Mouse (Mus musculus) forebrain, postnatal 0 days (tissue): ENCODE results near the gene Tspan18. TPM values are rescaled to one million over a fixed set of nuclear protein-coding genes. Genes with fewer than 3 reads are reported as not detected.

ENCODE experiments used
- ATAC-seq: fragments of 200-750 bp; cut with Nextera tagmentation; 2 replicates; pipeline ENCODE4 v1.8.0; 2017; ENCODE audit warnings: mild to moderate bottlenecking, moderate library complexity
- DNase-seq: peaks from one replicate; pipeline ENCODE4 v3.0.0-alpha.2; 2015
- H3K27ac ChIP-seq: fragments of 300-500 bp; sonication (generic); 2 replicates; pipeline ENCODE4 v1.5.1; 2014; ENCODE audit warnings: low read depth, mild to moderate bottlenecking, antibody characterized with exemption, low read length, moderate library complexity, mixed read lengths
- H3K27me3 ChIP-seq: fragments of 300-500 bp; sonication (generic); 2 replicates; pipeline ENCODE4 v1.6.1; 2014; ENCODE audit warnings: mild to moderate bottlenecking, low read length, mixed read lengths; ENCODE audit not compliant: insufficient read depth
- H3K36me3 ChIP-seq: fragments of 300-500 bp; sonication (generic); 2 replicates; pipeline ENCODE4 v1.6.1; 2014; ENCODE audit warnings: mild to moderate bottlenecking, moderate library complexity; ENCODE audit not compliant: insufficient read depth
- H3K4me1 ChIP-seq: fragments of 300-500 bp; sonication (generic); 2 replicates; pipeline ENCODE4 v1.6.1; 2014; ENCODE audit warnings: antibody characterized with exemption; ENCODE audit not compliant: insufficient read depth
- H3K4me2 ChIP-seq: fragments of 300-500 bp; sonication (generic); 2 replicates; pipeline ENCODE4 v1.6.1; 2014; ENCODE audit warnings: low read depth, mild to moderate bottlenecking, moderate library complexity
- H3K4me3 ChIP-seq: fragments of 300-500 bp; sonication (generic); 2 replicates; pipeline ENCODE4 v1.5.1; 2014; ENCODE audit warnings: low read depth, low read length, mixed read lengths
- H3K9ac ChIP-seq: fragments of 300-500 bp; sonication (generic); 2 replicates; pipeline ENCODE4 v1.6.1; 2014; ENCODE audit warnings: mild to moderate bottlenecking
- H3K9me3 ChIP-seq: fragments of 300-500 bp; sonication (generic); 2 replicates; pipeline ENCODE4 v1.6.1; 2016; ENCODE audit warnings: low read length
- CTCF ChIP-seq: sonication (generic); IDR thresholded peaks from 2 replicates; pipeline ENCODE4 v1.5.1; 2016; ENCODE audit warnings: antibody characterized with exemption, control low read depth, low read depth
- WGBS: fragments of 180-500 bp; shearing (Covaris S2); extraction: QIAGEN DNeasy Blood & Tissue Kit; methylation state at CpG from one replicate; pipeline ENCODE4 v1.1.7; 2014; 5-methylcytosine and 5-hydroxymethylcytosine counted together
- polyA plus RNA-seq: library from polyadenylated mRNA; unstranded; fragments of >200 nt; fragmentation: Nextera tagmentation; extraction: Ambion mirVana; gene quantifications from 2 replicates; pipeline ENCODE4 v1.2.1, GENCODE M21; 2015
- total RNA-seq: library from RNA; depleted of rRNA; stranded (reverse); fragments of >200 nt; gene quantifications from 2 replicates; pipeline ENCODE4 v1.2.3, GENCODE M21; 2014; rRNA removed

The Tspan18 gene
- total and polyA plus RNA-seq, 2 experiments from 2014 or later = 14.4 to 23.1 TPM

- H3K9me3 ChIP-seq = no peaks in the 10 kb centered on the region
- H3K4me1 ChIP-seq = no peaks in the 10 kb centered on the region
- no peaks in the 10 kb centered on the region for H3K36me3 ChIP-seq
- H3K27ac ChIP-seq = no peak overlapping the region
- no peaks in the 10 kb centered on the region for H3K27me3 ChIP-seq
- no peak for DNase-seq
- TF ChIP-seq CTCF = no peak
- H3K4me2 ChIP-seq = no peak overlapping the region
- no peak overlapping the region for H3K9ac ChIP-seq
- no peak for ATAC-seq
- H3K4me3 ChIP-seq = no peak overlapping the region
- 46% methylated on average over 6 of the region's 6 CpGs for WGBS
Observed at GRCm38 (mm10) chr2:93152191-93152601, 182.1 kb downstream of the Tspan18 start.

Other genes with a start within 250 kb of the Tspan18 start
- 113 and 132 TPM in 2 replicates for gene Trp53i11, start 147.0 kb downstream of the Tspan18 start, total RNA-seq
- gene Trp53i11, start 147.0 kb downstream of the Tspan18 start, polyA plus RNA-seq = 95.2 and 123 TPM in 2 replicates
- gene Cd82, start 128.6 kb upstream of the Tspan18 start, total RNA-seq = 9.7 and 12.7 TPM in 2 replicates
- gene Cd82, start 128.6 kb upstream of the Tspan18 start, polyA plus RNA-seq = 19.3 and 20.7 TPM in 2 replicates
- gene Gm10803, start 226.1 kb upstream of the Tspan18 start, total RNA-seq = not detected in 2 replicates
- not detected in 2 replicates for gene Gm10803, start 226.1 kb upstream of the Tspan18 start, polyA plus RNA-seq